Mouse (Mus musculus): ENCODE results near the gene Gtf2a2.

Gene Gtf2a2

GRCm38 (mm10) chr9:70049839-70050238, 37.5 kb downstream of the Gtf2a2 start:
- in situ Hi-C loops (cut with MboI, MseI): loop anchor here (5.0 kb wide), 1 partner anchor 63 kb away; the partner anchor contains the start of gene Bnip2

DNA sequence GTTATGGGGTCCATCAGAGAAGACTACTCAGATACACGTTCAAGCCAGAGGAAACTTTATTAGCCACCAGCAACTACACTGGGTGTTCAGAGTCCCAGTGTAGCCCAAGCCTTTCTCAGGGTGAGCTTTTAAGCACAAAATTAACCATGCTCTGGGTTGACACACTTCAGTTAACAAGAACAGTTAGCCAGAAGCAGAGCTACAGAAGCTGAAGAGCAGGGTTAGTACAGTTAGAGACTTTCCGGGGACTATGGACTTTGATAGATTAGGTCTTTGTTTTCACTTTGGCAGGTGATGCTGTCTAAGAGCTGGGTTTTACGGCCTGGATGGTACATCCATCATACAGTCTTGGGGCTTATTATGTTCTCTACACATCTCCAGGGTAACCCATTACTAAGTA, 40.4 kb downstream of the Gtf2a2 start:
- in situ Hi-C loops (cut with MboI, MseI): no loop called here

DNA sequence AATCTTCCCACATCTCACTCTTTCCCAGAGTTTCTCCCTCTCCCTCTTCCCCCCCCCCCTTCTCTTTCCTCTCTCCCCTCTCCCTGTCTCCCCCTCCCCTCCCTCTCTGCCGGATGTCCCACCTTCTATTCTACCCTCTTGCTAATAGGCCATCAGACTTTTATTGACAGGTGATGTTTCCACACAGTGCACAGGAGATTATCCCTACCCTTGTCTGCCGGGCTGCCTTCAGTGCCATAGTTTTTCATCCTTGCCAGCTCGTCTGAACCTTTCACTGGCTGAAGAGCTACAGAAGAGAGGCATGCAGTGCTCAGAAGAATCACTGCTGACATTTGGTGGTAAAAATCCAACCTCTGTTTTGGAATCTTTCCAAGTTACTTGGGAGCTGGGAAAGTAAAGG, 41.1 kb downstream of the Gtf2a2 start:
- in situ Hi-C loops (cut with MboI, MseI): no loop called here

GRCm38 (mm10) chr9:70062012-70062411, 49.7 kb downstream of the Gtf2a2 start:
- in situ Hi-C loops (cut with MboI, MseI): no loop called here

DNA sequence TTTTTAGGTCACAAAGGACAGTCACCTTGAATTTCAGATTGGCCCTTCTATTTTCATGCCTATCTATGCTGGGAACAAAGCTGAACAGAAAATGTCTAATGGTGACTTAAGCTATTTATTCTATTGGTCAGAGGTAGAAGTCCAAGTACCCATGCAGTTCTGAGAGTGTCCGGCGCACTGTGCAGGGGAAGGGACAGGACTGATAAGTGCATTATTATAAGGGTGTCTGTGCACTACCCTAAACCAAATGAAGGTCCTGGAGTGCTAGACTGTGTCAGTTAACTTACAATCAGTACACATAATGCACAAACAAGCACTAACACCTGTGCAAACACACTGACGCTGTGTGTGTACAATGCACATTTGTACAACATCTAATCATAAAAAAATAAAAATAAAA, 55.1 kb downstream of the Gtf2a2 start:
- in situ Hi-C loops (cut with MboI, MseI): no loop called here

- in situ Hi-C loops (cut with MboI, MseI): no loop called here
These were observed 57.6 kb downstream of the Gtf2a2 start for GRCm38 (mm10) chr9:70069961-70070435.

DNA sequence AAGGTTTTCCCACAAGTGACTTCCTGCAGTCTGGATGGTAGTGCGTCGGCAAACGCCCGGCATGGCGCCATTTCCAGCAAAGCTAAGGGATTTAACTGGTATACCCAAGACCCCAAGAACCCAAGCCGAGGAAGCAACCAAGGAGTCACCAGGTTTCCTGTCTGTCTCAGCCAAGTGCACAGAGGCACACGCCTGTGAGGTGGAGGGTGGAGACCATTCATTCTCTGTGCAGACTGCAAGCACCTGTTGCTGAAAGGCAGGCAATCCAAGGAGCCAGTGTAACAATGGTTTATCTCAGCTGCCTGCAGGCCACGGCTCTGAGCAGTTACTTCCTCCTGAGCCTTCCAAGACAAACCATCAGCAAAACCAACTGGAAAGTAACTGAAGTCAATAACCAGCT, 60.0 kb downstream of the Gtf2a2 start:
- in situ Hi-C loops (cut with MboI, MseI): no loop called here
